Mouse (Mus musculus): ENCODE measurements around the gene Dlec1. TPM values are rescaled to one million over a fixed set of nuclear protein-coding genes. Genes with fewer than 3 reads are reported as not detected.

The Dlec1 gene
- polyA plus RNA-seq, 1 experiment from 2014 or later = 0.51 TPM

DNA sequence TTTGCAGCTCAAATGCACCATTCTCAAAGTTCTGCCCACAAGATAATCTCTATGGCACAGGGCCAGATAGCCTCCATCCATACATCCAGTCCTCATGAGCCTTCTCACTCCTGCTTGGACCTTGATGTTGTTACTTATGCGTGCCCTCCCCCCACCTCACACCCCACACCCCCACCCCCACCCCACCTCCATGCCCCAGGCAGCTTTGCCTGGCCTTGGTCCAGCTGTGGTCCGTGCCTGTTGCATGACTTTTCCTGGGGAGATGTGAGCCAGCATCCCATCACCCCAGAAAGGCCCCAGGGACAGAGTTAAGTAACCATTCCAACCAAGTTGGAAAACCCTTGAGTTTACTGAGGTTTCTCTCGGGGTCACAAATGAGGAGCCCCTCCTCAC, 17.9 kb downstream of the Dlec1 start:
- DNase-seq (ENCODE audit: low spot score, missing footprints) (no peak), ATAC-seq (ENCODE audit: low FRiP score) (no peak)
- Histone ChIP-seq H3K9ac (ENCODE audit: low read length) (no peak overlapping the region), H3K9me3 (ENCODE audit: control insufficient read depth, low read length) (no peaks in the 10 kb centered on the region), H3K4me2 (no peak overlapping the region), H3K36me3 (ENCODE audit: control insufficient read depth, insufficient read depth, low read length) (no peaks in the 10 kb centered on the region), H3K4me3 (ENCODE audit: low read depth, low read length) (no peak overlapping the region), H3K27ac (ENCODE audit: low read depth, low read length) (no peak overlapping the region), H3K4me1 (ENCODE audit: control insufficient read depth, insufficient read depth, low read length) (no peaks in the 10 kb centered on the region), H3K27me3 (ENCODE audit: control insufficient read depth, insufficient read depth, low read length) (no peaks in the 10 kb centered on the region)
- WGBS = 83% methylated on average over 3 of the region's 3 CpGs

DNA sequence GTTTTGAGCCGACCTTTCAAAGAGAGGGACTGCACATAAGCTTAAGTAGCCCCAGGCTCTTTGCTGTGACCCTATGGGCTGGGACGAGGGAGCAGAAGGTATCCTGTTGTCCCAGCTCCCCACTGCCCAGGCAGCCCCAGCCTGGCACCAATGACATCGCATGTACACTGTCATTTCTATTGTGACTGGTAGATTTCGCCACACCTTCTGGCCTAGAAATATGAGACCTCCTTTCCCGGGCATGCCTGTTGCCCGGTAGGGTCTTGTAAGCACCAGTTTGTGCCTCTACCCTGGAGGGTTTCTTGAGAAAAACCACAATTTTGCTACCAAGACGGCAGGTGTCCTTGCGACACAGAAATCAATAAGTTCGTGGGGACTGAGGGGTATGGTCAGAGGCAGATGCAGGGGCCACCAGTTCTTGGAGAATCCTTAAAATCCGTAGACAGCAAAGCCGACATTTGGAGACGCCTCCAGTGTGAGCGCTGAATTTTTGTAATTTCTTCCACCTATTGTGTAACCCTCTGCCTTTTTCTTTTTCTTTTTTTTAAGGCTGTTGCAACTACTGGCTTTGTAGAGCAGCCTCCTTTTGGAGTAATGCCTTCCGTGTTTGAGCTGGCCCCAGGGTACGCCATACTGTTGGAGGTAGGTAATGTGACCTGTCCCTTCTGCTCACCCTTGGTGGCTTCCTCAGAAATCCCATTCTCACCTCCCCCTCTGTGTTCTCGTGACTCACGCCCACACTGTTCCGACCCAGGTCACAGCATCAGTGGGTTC, 20.5 kb downstream of the Dlec1 start:
- WGBS = 91% methylated on average over 18 of the region's 18 CpGs
- ATAC-seq (ENCODE audit: low FRiP score) = no peak
- H3K27ac ChIP-seq (ENCODE audit: low read depth, low read length) = no peak overlapping the region

DNA sequence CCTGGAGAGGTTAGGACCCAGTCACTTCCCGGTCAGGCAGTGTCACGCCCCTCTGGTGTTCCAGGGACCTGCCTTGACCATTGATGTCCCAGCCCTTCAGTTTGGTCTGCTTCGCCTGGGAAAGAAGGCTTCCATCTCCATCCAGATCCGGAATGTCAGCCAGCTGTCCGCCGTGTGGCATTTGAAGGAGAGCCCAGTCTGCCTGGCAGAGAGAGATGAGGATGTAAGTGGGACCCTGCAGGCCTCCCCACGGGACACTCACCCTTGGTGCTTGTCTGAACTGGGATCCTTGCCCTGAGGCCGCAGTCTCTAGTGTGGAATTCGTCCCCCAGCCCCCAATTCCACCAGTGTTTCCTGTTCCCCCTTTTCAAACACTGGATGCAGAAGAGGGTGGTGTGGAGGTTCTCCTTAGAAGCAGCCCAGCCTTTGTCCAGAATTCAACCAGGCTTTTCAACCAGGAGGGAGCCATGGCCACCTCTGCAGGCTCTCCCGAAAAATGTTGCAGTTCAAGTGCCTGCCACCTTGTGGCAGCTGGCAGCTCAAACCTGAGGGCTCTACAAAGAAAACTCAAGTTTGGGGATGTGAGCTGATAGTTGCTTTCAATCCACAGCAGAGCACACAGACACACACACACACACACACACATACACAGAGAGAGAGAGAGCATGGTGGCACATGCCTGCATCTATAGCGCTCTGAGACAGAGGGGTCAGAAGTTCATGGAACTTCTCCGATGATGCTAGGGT, 26.3 kb downstream of the Dlec1 start:
- no peak overlapping the region for H3K9ac ChIP-seq (ENCODE audit: low read length)
- no peak for ATAC-seq (ENCODE audit: low FRiP score)
- H3K4me1 ChIP-seq (ENCODE audit: control insufficient read depth, insufficient read depth, low read length) = no peaks in the 10 kb centered on the region
- no peaks in the 10 kb centered on the region for H3K27me3 ChIP-seq (ENCODE audit: control insufficient read depth, insufficient read depth, low read length)
- no peak overlapping the region for H3K27ac ChIP-seq (ENCODE audit: low read depth, low read length)
- no peaks in the 10 kb centered on the region for H3K36me3 ChIP-seq (ENCODE audit: control insufficient read depth, insufficient read depth, low read length)
- no peaks in the 10 kb centered on the region for H3K9me3 ChIP-seq (ENCODE audit: control insufficient read depth, low read length)
- 85% methylated on average over 12 of the region's 12 CpGs for WGBS
- H3K4me2 ChIP-seq = no peak overlapping the region
- no peak overlapping the region for H3K4me3 ChIP-seq (ENCODE audit: low read depth, low read length)
- DNase-seq (ENCODE audit: low spot score, missing footprints) = peak; percentile 73

More for the DNA sequence above, 20.5 kb downstream of the Dlec1 start:
- no peaks in the 10 kb centered on the region for H3K9me3 ChIP-seq (ENCODE audit: control insufficient read depth, low read length)
- no peak overlapping the region for H3K9ac ChIP-seq (ENCODE audit: low read length)
- no peak overlapping the region for H3K4me2 ChIP-seq
- H3K27me3 ChIP-seq (ENCODE audit: control insufficient read depth, insufficient read depth, low read length) = no peaks in the 10 kb centered on the region
- H3K4me3 ChIP-seq (ENCODE audit: low read depth, low read length) = no peak overlapping the region
- peak; percentile 33 for DNase-seq (ENCODE audit: low spot score, missing footprints)
- no peaks in the 10 kb centered on the region for H3K4me1 ChIP-seq (ENCODE audit: control insufficient read depth, insufficient read depth, low read length)
- no peaks in the 10 kb centered on the region for H3K36me3 ChIP-seq (ENCODE audit: control insufficient read depth, insufficient read depth, low read length)

DNA sequence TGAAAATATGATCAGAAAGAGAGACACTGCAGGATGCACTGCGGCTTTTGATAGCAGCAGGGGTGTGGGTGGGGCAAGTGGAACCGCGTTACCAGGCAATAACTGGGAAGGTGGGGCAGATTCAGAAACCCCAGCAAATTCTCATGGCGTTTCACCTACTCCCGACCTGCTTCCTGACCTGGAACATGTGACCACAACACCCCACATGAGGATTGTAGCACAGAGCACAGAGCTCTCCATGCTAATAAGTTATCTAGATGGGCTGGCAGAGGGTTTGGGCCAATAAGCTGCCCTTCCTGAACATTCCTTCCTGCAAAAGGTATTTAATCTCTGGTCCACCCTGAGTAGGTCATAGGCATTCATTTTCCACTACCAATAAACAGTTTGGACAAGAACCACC, 28.4 kb downstream of the Dlec1 start:
- Histone ChIP-seq H3K27ac (ENCODE audit: low read depth, low read length) (no peak overlapping the region), H3K4me2 (no peak overlapping the region), H3K27me3 (ENCODE audit: control insufficient read depth, insufficient read depth, low read length) (no peaks in the 10 kb centered on the region), H3K9ac (ENCODE audit: low read length) (no peak overlapping the region), H3K36me3 (ENCODE audit: control insufficient read depth, insufficient read depth, low read length) (no peaks in the 10 kb centered on the region), H3K4me3 (ENCODE audit: low read depth, low read length) (no peak overlapping the region), H3K4me1 (ENCODE audit: control insufficient read depth, insufficient read depth, low read length) (no peaks in the 10 kb centered on the region), H3K9me3 (ENCODE audit: control insufficient read depth, low read length) (no peaks in the 10 kb centered on the region)
- WGBS = 76% methylated on average over 5 of the region's 5 CpGs
- DNase-seq (ENCODE audit: low spot score, missing footprints) (peak; percentile 2), ATAC-seq (ENCODE audit: low FRiP score) (no peak)

DNA sequence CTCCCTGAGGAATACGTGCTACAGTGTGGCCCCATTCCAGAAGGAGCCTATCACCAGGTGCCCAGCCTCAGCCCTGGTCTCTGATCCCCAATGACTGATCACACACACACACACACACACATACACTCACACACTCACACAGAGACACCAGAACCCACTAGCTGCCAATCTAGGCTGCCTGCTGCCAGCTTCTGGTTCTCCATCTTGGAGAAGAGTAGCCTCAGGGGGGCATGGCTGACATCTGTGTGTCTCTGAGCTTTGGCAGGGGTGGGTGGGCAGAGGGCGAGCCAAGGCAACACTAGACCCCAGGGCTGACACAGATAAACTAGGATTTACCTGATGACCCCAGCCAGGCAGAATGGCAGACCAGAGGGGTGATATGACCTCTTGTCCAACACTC, 36.6 kb downstream of the Dlec1 start:
- Histone ChIP-seq H3K27me3 (ENCODE audit: control insufficient read depth, insufficient read depth, low read length) (no peaks in the 10 kb centered on the region), H3K36me3 (ENCODE audit: control insufficient read depth, insufficient read depth, low read length) (no peaks in the 10 kb centered on the region), H3K4me3 (ENCODE audit: low read depth, low read length) (no peak overlapping the region), H3K27ac (ENCODE audit: low read depth, low read length) (no peak overlapping the region), H3K9ac (ENCODE audit: low read length) (no peak overlapping the region), H3K4me2 (no peak overlapping the region), H3K4me1 (ENCODE audit: control insufficient read depth, insufficient read depth, low read length) (no peaks in the 10 kb centered on the region), H3K9me3 (ENCODE audit: control insufficient read depth, low read length) (no peaks in the 10 kb centered on the region)
- no peak for DNase-seq (ENCODE audit: low spot score, missing footprints)
- ATAC-seq (ENCODE audit: low FRiP score) = no peak
- WGBS = 85% methylated on average over 2 of the region's 2 CpGs

DNA sequence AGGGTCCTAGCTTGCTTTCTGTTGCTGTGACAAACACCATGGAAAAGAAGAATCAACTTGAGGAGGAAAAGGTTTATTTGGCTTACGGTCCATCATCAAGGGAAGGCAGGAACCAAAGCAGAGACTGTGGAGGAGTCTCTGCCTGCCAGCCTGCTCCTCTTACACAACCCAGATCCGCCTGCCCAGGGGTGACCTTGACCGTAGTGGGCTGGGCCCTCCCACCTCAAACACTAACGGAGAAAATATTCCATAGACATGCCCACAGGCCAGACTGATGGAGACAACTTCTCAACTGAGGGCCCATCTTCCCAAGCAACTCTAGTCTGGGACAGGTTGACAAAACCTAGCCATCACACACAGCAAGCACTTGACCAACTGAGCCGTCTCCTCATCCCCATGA, 39.8 kb downstream of the Dlec1 start:
- 88% methylated on average over 5 of the region's 5 CpGs for WGBS
- no peaks in the 10 kb centered on the region for H3K4me1 ChIP-seq (ENCODE audit: control insufficient read depth, insufficient read depth, low read length)
- no peak overlapping the region for H3K4me2 ChIP-seq
- H3K4me3 ChIP-seq (ENCODE audit: low read depth, low read length) = no peak overlapping the region
- peak; percentile 44 for DNase-seq (ENCODE audit: low spot score, missing footprints)
- H3K27ac ChIP-seq (ENCODE audit: low read depth, low read length) = no peak overlapping the region
- H3K27me3 ChIP-seq (ENCODE audit: control insufficient read depth, insufficient read depth, low read length) = no peaks in the 10 kb centered on the region
- H3K9ac ChIP-seq (ENCODE audit: low read length) = no peak overlapping the region
- no peaks in the 10 kb centered on the region for H3K9me3 ChIP-seq (ENCODE audit: control insufficient read depth, low read length)
- ATAC-seq (ENCODE audit: low FRiP score) = no peak
- no peaks in the 10 kb centered on the region for H3K36me3 ChIP-seq (ENCODE audit: control insufficient read depth, insufficient read depth, low read length)

DNA sequence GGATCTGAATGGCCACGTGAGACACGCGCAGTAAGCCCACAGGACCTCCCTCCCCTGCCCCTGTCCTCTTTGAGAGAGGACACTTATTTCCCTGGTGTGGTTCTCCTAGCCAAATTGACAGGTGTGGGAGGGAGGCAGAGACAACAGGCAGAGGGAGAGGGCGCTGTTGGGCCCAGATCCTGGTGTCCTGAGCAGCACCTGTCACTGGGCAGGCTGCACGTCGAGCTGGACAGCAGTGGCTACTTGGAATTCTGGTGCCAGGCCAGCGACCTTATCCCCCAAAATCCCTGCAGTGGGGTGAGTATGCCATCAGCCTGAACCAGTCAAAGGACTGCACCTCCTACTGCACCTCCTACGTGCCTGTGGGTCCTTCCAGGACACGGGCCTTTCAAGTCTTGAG, 41.1 kb downstream of the Dlec1 start:
- Histone ChIP-seq H3K4me1 (ENCODE audit: control insufficient read depth, insufficient read depth, low read length) (no peaks in the 10 kb centered on the region), H3K4me2 (no peak overlapping the region), H3K27me3 (ENCODE audit: control insufficient read depth, insufficient read depth, low read length) (no peaks in the 10 kb centered on the region), H3K9ac (ENCODE audit: low read length) (no peak overlapping the region), H3K4me3 (ENCODE audit: low read depth, low read length) (no peak overlapping the region), H3K9me3 (ENCODE audit: control insufficient read depth, low read length) (no peaks in the 10 kb centered on the region), H3K36me3 (ENCODE audit: control insufficient read depth, insufficient read depth, low read length) (no peaks in the 10 kb centered on the region), H3K27ac (ENCODE audit: low read depth, low read length) (no peak overlapping the region)
- peak; percentile 26 for DNase-seq (ENCODE audit: low spot score, missing footprints)
- 79% methylated on average over 9 of the region's 9 CpGs for WGBS
- no peak for ATAC-seq (ENCODE audit: low FRiP score)

DNA sequence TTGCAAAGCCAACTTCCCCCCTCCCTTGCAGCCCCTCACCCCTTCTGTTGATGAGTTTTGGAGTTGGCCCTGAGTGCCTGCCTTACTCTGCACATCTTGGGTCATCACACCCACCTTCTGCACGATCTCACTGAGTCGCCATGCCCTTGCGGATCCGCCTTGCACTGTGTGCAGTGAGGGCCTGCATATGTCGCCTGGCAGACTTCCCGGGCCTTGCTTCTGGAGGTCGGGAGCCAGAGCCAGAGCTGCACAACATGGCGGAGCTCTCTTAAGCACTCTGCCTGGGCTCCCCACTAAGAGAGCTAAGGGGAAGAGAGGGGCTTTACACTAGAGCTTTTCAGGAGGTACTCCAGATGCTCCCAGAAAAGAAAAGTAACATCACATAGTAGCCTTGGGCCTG, 42.4 kb downstream of the Dlec1 start:
- WGBS = 86% methylated on average over 8 of the region's 8 CpGs
- DNase-seq (ENCODE audit: low spot score, missing footprints) (no peak), ATAC-seq (ENCODE audit: low FRiP score) (no peak)
- H3K27me3 ChIP-seq (ENCODE audit: control insufficient read depth, insufficient read depth, low read length) = no peaks in the 10 kb centered on the region
- H3K9me3 ChIP-seq (ENCODE audit: control insufficient read depth, low read length) = no peaks in the 10 kb centered on the region
- no peak overlapping the region for H3K9ac ChIP-seq (ENCODE audit: low read length)
- no peak overlapping the region for H3K27ac ChIP-seq (ENCODE audit: low read depth, low read length)
- H3K4me1 ChIP-seq (ENCODE audit: control insufficient read depth, insufficient read depth, low read length) = no peaks in the 10 kb centered on the region
- H3K4me2 ChIP-seq = no peak overlapping the region
- no peaks in the 10 kb centered on the region for H3K36me3 ChIP-seq (ENCODE audit: control insufficient read depth, insufficient read depth, low read length)
- no peak overlapping the region for H3K4me3 ChIP-seq (ENCODE audit: low read depth, low read length)

DNA sequence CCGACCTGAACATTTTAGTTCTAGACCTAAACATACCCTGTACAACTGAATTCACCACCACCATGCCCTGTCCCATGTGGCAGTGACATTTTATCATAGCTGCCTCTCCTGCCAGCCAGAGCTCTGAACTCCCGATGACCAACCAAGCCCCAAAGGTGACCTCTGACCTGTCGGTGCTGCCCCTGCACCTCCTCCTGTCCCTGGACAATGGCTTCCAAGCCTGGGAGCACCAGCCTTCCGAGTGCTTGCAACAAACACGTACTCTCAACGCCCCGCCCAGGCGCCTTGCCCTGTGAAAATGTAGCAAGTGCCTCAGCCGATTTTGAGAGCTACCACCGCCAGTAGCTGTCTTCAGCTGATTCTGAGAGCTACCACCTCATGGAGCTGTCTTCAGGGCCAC, 42.9 kb downstream of the Dlec1 start:
- no peaks in the 10 kb centered on the region for H3K27me3 ChIP-seq (ENCODE audit: control insufficient read depth, insufficient read depth, low read length)
- DNase-seq (ENCODE audit: low spot score, missing footprints) = no peak
- no peak for ATAC-seq (ENCODE audit: low FRiP score)
- H3K4me1 ChIP-seq (ENCODE audit: control insufficient read depth, insufficient read depth, low read length) = no peaks in the 10 kb centered on the region
- no peak overlapping the region for H3K4me3 ChIP-seq (ENCODE audit: low read depth, low read length)
- H3K4me2 ChIP-seq = no peak overlapping the region
- no peaks in the 10 kb centered on the region for H3K36me3 ChIP-seq (ENCODE audit: control insufficient read depth, insufficient read depth, low read length)
- H3K9me3 ChIP-seq (ENCODE audit: control insufficient read depth, low read length) = no peaks in the 10 kb centered on the region
- H3K9ac ChIP-seq (ENCODE audit: low read length) = no peak overlapping the region
- 53% methylated on average over 10 of the region's 10 CpGs for WGBS
- no peak overlapping the region for H3K27ac ChIP-seq (ENCODE audit: low read depth, low read length)
